14 mouse cellular contexts compared by ENCODE assay signal in genomic region chr14:40932225-40932624, GRCm38 (mm10). TPM values are rescaled to one million over a fixed set of nuclear protein-coding genes. Genes with fewer than 3 reads are reported as not detected.
DNase-seq lines count a peak whose midpoint lies in the region; ATAC-seq and TF ChIP-seq lines count a peak whose summit lies in the region.
"Had no signal": no experiment of that assay in that cellular context is flagged by ENCODE, and none has a peak within 500 bp of the region (broad histone marks: within the 10 kb centered on the region; RNA-seq: fewer than 3 reads in every experiment).

No protein-coding gene starts in this region.

- TF ChIP-seq EP300 in stomach, postnatal 0 days (optimal IDR thresholded peaks at IDR 0.05), result no peak

- peaks cover 52% of the 10 kb centered on the region for H3K4me1 ChIP-seq in intestine, embryonic 16.5 days (ENCODE audit: control insufficient read depth, insufficient read depth, low read length)
- peaks cover 36% of the 10 kb centered on the region for H3K4me1 ChIP-seq in intestine, embryonic 15.5 days (replicated peaks)
- H3K4me1 ChIP-seq in megakaryocyte, embryonic 14.5 days, result peaks cover 100% of the 10 kb centered on the region
- peaks cover 97% of the 10 kb centered on the region for H3K4me1 ChIP-seq in kidney, embryonic 15.5 days
- peaks cover 9% of the 10 kb centered on the region for H3K4me1 ChIP-seq in stomach, postnatal 0 days (replicated peaks; ENCODE audit: control insufficient read depth, insufficient read depth)

- no peak overlapping the region for H3K4me2 ChIP-seq in intestine, embryonic 16.5 days (ENCODE audit: low read depth, low read length)
- no peak overlapping the region for H3K4me2 ChIP-seq in intestine, embryonic 15.5 days (replicated peaks)
- peak overlapping the region; percentile 22; the same call in 1 of the 2 replicates for H3K4me2 ChIP-seq in kidney, embryonic 15.5 days
- H3K4me2 ChIP-seq in stomach, postnatal 0 days (replicated peaks; ENCODE audit: low read depth), result no peak overlapping the region
- H3K4me2 ChIP-seq: heart, embryonic 12.5 days; hindbrain, embryonic 15.5 days; midbrain, embryonic 12.5 days had no signal

- no peak overlapping the region for H3K4me3 ChIP-seq in intestine, embryonic 16.5 days (ENCODE audit: low read length)
- no peak overlapping the region for H3K4me3 ChIP-seq in intestine, embryonic 15.5 days (replicated peaks)
- H3K4me3 ChIP-seq in megakaryocyte, embryonic 14.5 days (replicated peaks), result peak overlapping the region; percentile 76
- H3K4me3 ChIP-seq in kidney, embryonic 15.5 days (replicated peaks), result no peak overlapping the region
- H3K4me3 ChIP-seq in stomach, postnatal 0 days (ENCODE audit: low read depth, low read length), result no peak overlapping the region
- H3K4me3 ChIP-seq: heart, embryonic 12.5 days; hindbrain, embryonic 15.5 days; midbrain, embryonic 12.5 days had no signal

- no peaks in the 10 kb centered on the region for H3K36me3 ChIP-seq in intestine, embryonic 16.5 days (ENCODE audit: control insufficient read depth, insufficient read depth, low read length)
- no peaks in the 10 kb centered on the region for H3K36me3 ChIP-seq in intestine, embryonic 15.5 days
- H3K36me3 ChIP-seq in megakaryocyte, embryonic 14.5 days (replicated peaks; ENCODE audit: low read length), result peaks cover 98% of the 10 kb centered on the region
- H3K36me3 ChIP-seq in kidney, embryonic 15.5 days, result 0 out of 2 replicates have a peak, but pooled peaks cover 2% of the 10 kb centered on the region
- H3K36me3 ChIP-seq in stomach, postnatal 0 days (ENCODE audit: control insufficient read depth, insufficient read depth, low read length), result no peaks in the 10 kb centered on the region
- H3K36me3 ChIP-seq: heart, embryonic 12.5 days; hindbrain, embryonic 15.5 days; midbrain, embryonic 12.5 days had no signal

- 0 out of 2 replicates have a peak overlapping the region, but pooled peaks have one; percentile 70 for H3K27ac ChIP-seq in intestine, embryonic 16.5 days (ENCODE audit: low read length)
- H3K27ac ChIP-seq in intestine, embryonic 15.5 days, result no peak overlapping the region
- H3K27ac ChIP-seq in kidney, embryonic 15.5 days, result peak overlapping the region; percentile 91
- H3K27ac ChIP-seq in stomach, postnatal 0 days (replicated peaks), result peak overlapping the region; percentile 74; the same call in 1 of the 2 replicates
- H3K27ac ChIP-seq: hindbrain, embryonic 15.5 days; midbrain, embryonic 12.5 days had no signal

- DNase-seq in stomach, postnatal 0 days (ENCODE audit: low spot score), result no peak
- DNase-seq in ovary, adult 18-20 months (ENCODE audit: low spot score), result no peak
- no peak for DNase-seq in layer of hippocampus, postnatal 36 days
- DNase-seq: gastrocnemius, postnatal 25 days; lung, adult 2 months had no signal

- 85% methylated on average over 9 of the region's 9 CpGs for WGBS in intestine, embryonic 16.5 days
- WGBS in intestine, embryonic 15.5 days, result 89% methylated on average over 9 of the region's 9 CpGs
- 46% methylated on average over 9 of the region's 9 CpGs for WGBS in kidney, embryonic 15.5 days
- WGBS in stomach, postnatal 0 days, result 86% methylated on average over 9 of the region's 9 CpGs

- H3K9ac ChIP-seq in intestine, embryonic 16.5 days (ENCODE audit: low read depth, low read length), result no peak overlapping the region
- no peak overlapping the region for H3K9ac ChIP-seq in intestine, embryonic 15.5 days
- H3K9ac ChIP-seq in kidney, embryonic 15.5 days, result 0 out of 2 replicates have a peak overlapping the region, but pooled peaks have one; percentile 19
- no peak overlapping the region for H3K9ac ChIP-seq in stomach, postnatal 0 days (ENCODE audit: low read length)
- H3K9ac ChIP-seq: heart, embryonic 12.5 days; hindbrain, embryonic 15.5 days; midbrain, embryonic 12.5 days had no signal

- ATAC-seq in intestine, embryonic 16.5 days, result no peak
- no peak for ATAC-seq in intestine, embryonic 15.5 days
- no peak for ATAC-seq in megakaryocyte, adult 5-6 weeks (ENCODE audit: poor library complexity, severe bottlenecking)
- ATAC-seq in kidney, embryonic 15.5 days (replicated peaks; ENCODE audit: low FRiP score), result peak; percentile 18; the same call in 1 of the 2 replicates
- ATAC-seq in stomach, postnatal 0 days (ENCODE audit: low FRiP score, low TSS enrichment), result no peak
- ATAC-seq: forebrain, embryonic 16.5 days had no signal

- H3K27me3 ChIP-seq in intestine, embryonic 16.5 days (replicated peaks; ENCODE audit: control insufficient read depth, insufficient read depth, low read length), result no peaks in the 10 kb centered on the region
- no peaks in the 10 kb centered on the region for H3K27me3 ChIP-seq in intestine, embryonic 15.5 days (replicated peaks)
- no peaks in the 10 kb centered on the region for H3K27me3 ChIP-seq in megakaryocyte, embryonic 14.5 days (replicated peaks)
- H3K27me3 ChIP-seq in kidney, embryonic 15.5 days, result no peaks in the 10 kb centered on the region
- H3K27me3 ChIP-seq in stomach, postnatal 0 days (ENCODE audit: control insufficient read depth, insufficient read depth, low read length), result no peaks in the 10 kb centered on the region
- H3K27me3 ChIP-seq: heart, embryonic 12.5 days; hindbrain, embryonic 15.5 days; midbrain, embryonic 12.5 days had no signal

- H3K9me3 ChIP-seq in intestine, embryonic 16.5 days (ENCODE audit: control insufficient read depth, low read length), result no peaks in the 10 kb centered on the region
- H3K9me3 ChIP-seq in intestine, embryonic 15.5 days, result no peaks in the 10 kb centered on the region
- no peaks in the 10 kb centered on the region for H3K9me3 ChIP-seq in megakaryocyte, embryonic 14.5 days
- H3K9me3 ChIP-seq in kidney, embryonic 15.5 days (replicated peaks), result no peaks in the 10 kb centered on the region
- no peaks in the 10 kb centered on the region for H3K9me3 ChIP-seq in stomach, postnatal 0 days (ENCODE audit: control insufficient read depth, low read length)
- H3K9me3 ChIP-seq: heart, embryonic 12.5 days; hindbrain, embryonic 15.5 days; midbrain, embryonic 12.5 days had no signal

- no peak for TF ChIP-seq CTCF in stomach, postnatal 0 days (IDR thresholded peaks at IDR 0.05; ENCODE audit: low read depth)

RNA-seq across cellular contexts. Expression of gene Tspan14, which starts 34.4 kb away (rescaled TPM):
- 65.0 and 65.6 TPM in 2 replicates for polyA plus RNA-seq in intestine, embryonic 16.5 days (2015; fragmentation: Nextera tagmentation; extraction: Ambion mirVana)
- 56.8 and 61.0 TPM in 2 replicates for polyA plus RNA-seq in intestine, embryonic 15.5 days (2015; fragmentation: Nextera tagmentation; extraction: Ambion mirVana)
- polyA plus RNA-seq in megakaryocyte, embryonic 14.5 days (2012; ENCODE audit: insufficient read depth, low replicate concordance), result 20.9 and 22.8 TPM in 2 replicates
- 60.6 and 66.0 TPM in 2 replicates for total RNA-seq in megakaryocyte, adult 5-6 weeks (2015)
- total RNA-seq in megakaryocyte, adult 5-6 weeks (2017), result 72.4 and 76.5 TPM in 2 replicates
- 109 and 112 TPM in 2 replicates for polyA plus RNA-seq in kidney, embryonic 15.5 days (2015; fragmentation: Nextera tagmentation; extraction: Ambion mirVana)
- polyA plus RNA-seq in stomach, postnatal 0 days (2015; fragmentation: Nextera tagmentation; extraction: Ambion mirVana), result 38.1 and 38.8 TPM in 2 replicates
- total RNA-seq in layer of hippocampus, postnatal 36 days (2021), result 10 to 100 TPM; 31.4 to 32.6 TPM

RNA-seq across cellular contexts. Expression of gene Sh2d4b, which starts 39.2 kb away (rescaled TPM):
- polyA plus RNA-seq in intestine, embryonic 16.5 days (2015; fragmentation: Nextera tagmentation; extraction: Ambion mirVana), result 0.11 and 0.13 TPM in 2 replicates
- 0.13 and 0.14 TPM in 2 replicates for polyA plus RNA-seq in intestine, embryonic 15.5 days (2015; fragmentation: Nextera tagmentation; extraction: Ambion mirVana)
- polyA plus RNA-seq in megakaryocyte, embryonic 14.5 days (2012; ENCODE audit: insufficient read depth, low replicate concordance), result 1.1 and 7.2 TPM in 2 replicates
- total RNA-seq in megakaryocyte, adult 5-6 weeks (2015), result 0.30 and 0.31 TPM in 2 replicates
- total RNA-seq in megakaryocyte, adult 5-6 weeks (2017), result 0.18 and 0.28 TPM in 2 replicates
- 0.85 and 0.92 TPM in 2 replicates for polyA plus RNA-seq in kidney, embryonic 15.5 days (2015; fragmentation: Nextera tagmentation; extraction: Ambion mirVana)
- polyA plus RNA-seq in stomach, postnatal 0 days (2015; fragmentation: Nextera tagmentation; extraction: Ambion mirVana), result 0.07 and 0.22 TPM in 2 replicates
- total RNA-seq in layer of hippocampus, postnatal 36 days (2021), result 1 to 10 TPM; 2.1 TPM
